Mouse (Mus musculus): ENCODE measurements around the gene Capn1. TPM values are rescaled to one million over a fixed set of nuclear protein-coding genes. Genes with fewer than 3 reads are reported as not detected.
A peak's percentile ranks its signal among the peaks of the same experiment; 100 is the strongest.

Gene Capn1
- polyA plus RNA-seq (2015; fragmentation: Nextera tagmentation; extraction: Ambion mirVana), result 6.8 and 7.2 TPM in 2 replicates

GRCm38 (mm10) chr19:6015511-6016315 is at the start of gene Capn1:
Gene Capn1, minus strand, starts transcription at chr19:6015897.
- Histone ChIP-seq H3K27me3 (ENCODE audit: insufficient read depth, low read length) (no peaks in the 10 kb centered on the region), H3K4me2 (ENCODE audit: low read depth, low read length) (peak within 1 kb of the TSS; percentile 93), H3K36me3 (replicated peaks; ENCODE audit: insufficient read depth, low read length) (peaks cover 12% of the 10 kb centered on the region), H3K27ac (ENCODE audit: low read depth) (peak within 1 kb of the TSS; percentile 87), H3K9ac (replicated peaks) (peak within 1 kb of the TSS; percentile 80), H3K4me1 (ENCODE audit: insufficient read depth) (peaks cover 36% of the 10 kb centered on the region), H3K4me3 (ENCODE audit: low read depth, low read length) (peak within 1 kb of the TSS; percentile 66), H3K9me3 (ENCODE audit: low read length) (no peaks in the 10 kb centered on the region)
- ATAC-seq (peak; percentile 76), DNase-seq (peak; percentile 81)
- WGBS (ENCODE audit: insufficient replicate concordance), result 5% methylated on average over 40 of the region's 40 CpGs
- TF ChIP-seq EP300 (IDR thresholded peaks at IDR 0.05; ENCODE audit: low read depth), result no peak
- peak; percentile 43 for TF ChIP-seq CTCF (IDR thresholded peaks at IDR 0.05; ENCODE audit: low read depth)

- no peak overlapping the region for H3K4me3 ChIP-seq (ENCODE audit: low read depth, low read length)
- H3K4me2 ChIP-seq (ENCODE audit: low read depth, low read length), result peak overlapping the region; percentile 94
- DNase-seq (no peak), ATAC-seq (no peak)
- no peaks in the 10 kb centered on the region for H3K27me3 ChIP-seq (ENCODE audit: insufficient read depth, low read length)
- H3K4me1 ChIP-seq (ENCODE audit: insufficient read depth), result peaks cover 52% of the 10 kb centered on the region
- peak overlapping the region; percentile 98 for H3K27ac ChIP-seq (ENCODE audit: low read depth)
- H3K9me3 ChIP-seq (ENCODE audit: low read length), result no peaks in the 10 kb centered on the region
- WGBS (ENCODE audit: insufficient replicate concordance), result 87% methylated on average over 6 of the region's 6 CpGs
- TF ChIP-seq CTCF (IDR thresholded peaks at IDR 0.05; ENCODE audit: low read depth) (no peak), EP300 (IDR thresholded peaks at IDR 0.05; ENCODE audit: low read depth) (no peak)
- peak overlapping the region; percentile 97; the same call in 1 of the 2 replicates for H3K9ac ChIP-seq (replicated peaks)
- H3K36me3 ChIP-seq (replicated peaks; ENCODE audit: insufficient read depth, low read length), result peaks cover 10% of the 10 kb centered on the region; the same call in 1 of the 2 replicates
Measured at GRCm38 (mm10) chr19:6063081-6063480, 47.4 kb upstream of the Capn1 start.

DNA sequence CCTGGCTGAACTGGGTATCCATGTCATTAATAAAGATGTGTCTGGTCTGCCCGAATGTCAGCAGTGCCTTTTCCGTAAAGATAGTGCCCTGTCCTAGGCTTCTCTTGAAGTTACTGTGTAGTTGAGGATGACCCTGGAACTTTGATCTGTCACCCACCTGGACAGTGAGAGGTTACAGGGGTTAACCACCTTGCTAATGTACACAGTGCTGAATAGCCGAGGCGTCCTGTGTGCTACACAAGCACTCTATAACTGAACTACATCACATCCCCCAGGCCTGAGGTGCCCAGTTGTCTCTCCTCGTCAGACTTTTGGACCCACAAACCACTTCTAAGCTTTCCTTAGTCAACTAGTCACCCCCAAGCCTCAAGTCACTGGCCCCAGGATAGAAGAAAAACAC is 46.7 kb upstream of the Capn1 start:
- Histone ChIP-seq H3K27ac (ENCODE audit: low read depth) (peak overlapping the region; percentile 98), H3K4me2 (ENCODE audit: low read depth, low read length) (peak overlapping the region; percentile 94), H3K4me1 (ENCODE audit: insufficient read depth) (peaks cover 46% of the 10 kb centered on the region), H3K9me3 (ENCODE audit: low read length) (no peaks in the 10 kb centered on the region), H3K9ac (replicated peaks) (peak overlapping the region; percentile 97), H3K36me3 (replicated peaks; ENCODE audit: insufficient read depth, low read length) (peaks cover 10% of the 10 kb centered on the region; the same call in 1 of the 2 replicates), H3K27me3 (ENCODE audit: insufficient read depth, low read length) (no peaks in the 10 kb centered on the region), H3K4me3 (ENCODE audit: low read depth, low read length) (peak overlapping the region; percentile 89)
- 35% methylated on average over 5 of the region's 5 CpGs for WGBS (ENCODE audit: insufficient replicate concordance)
- peak; percentile 7; the same call in 1 of the 2 replicates for ATAC-seq
- DNase-seq, result no peak
- TF ChIP-seq EP300 (IDR thresholded peaks at IDR 0.05; ENCODE audit: low read depth) (no peak), CTCF (IDR thresholded peaks at IDR 0.05; ENCODE audit: low read depth) (no peak)

DNA sequence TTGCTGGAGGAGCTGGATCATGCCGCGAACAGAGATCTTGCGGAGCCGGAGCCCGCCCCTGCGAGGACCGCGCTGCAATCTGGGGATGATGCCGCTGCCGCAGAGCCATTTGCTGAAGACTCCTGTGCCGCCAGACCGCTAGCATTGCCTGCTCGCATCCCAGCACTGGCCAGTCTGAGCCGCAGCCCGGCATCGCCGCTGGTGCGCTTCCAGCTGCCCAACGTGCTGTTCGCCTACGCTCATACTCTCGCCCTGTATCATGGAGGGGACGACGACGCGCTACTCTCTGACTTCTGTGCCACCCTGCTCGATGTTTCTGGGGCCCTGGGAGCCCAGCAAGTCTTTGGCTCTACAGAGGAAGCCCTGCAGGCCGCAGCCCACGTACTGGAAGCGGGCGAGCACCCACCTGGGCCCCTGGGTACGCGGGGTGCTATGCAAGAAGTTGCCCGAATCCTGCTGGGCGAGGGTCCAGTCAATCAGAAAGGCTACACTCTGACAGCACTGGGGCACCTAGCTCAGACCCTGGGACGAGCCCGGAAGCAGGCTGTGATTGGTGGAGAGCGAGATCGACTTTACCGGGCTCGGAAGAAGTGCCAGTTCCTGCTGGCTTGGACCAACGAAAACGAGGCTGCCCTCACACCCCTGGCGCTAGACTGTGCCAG is 46.1 kb upstream of the Capn1 start:
- Histone ChIP-seq H3K4me2 (ENCODE audit: low read depth, low read length) (peak overlapping the region; percentile 94), H3K4me1 (ENCODE audit: insufficient read depth) (peaks cover 42% of the 10 kb centered on the region), H3K9ac (replicated peaks) (peak overlapping the region; percentile 97), H3K27ac (ENCODE audit: low read depth) (peak overlapping the region; percentile 98), H3K9me3 (ENCODE audit: low read length) (no peaks in the 10 kb centered on the region), H3K4me3 (ENCODE audit: low read depth, low read length) (peak overlapping the region; percentile 89), H3K27me3 (ENCODE audit: insufficient read depth, low read length) (no peaks in the 10 kb centered on the region), H3K36me3 (replicated peaks; ENCODE audit: insufficient read depth, low read length) (peaks cover 10% of the 10 kb centered on the region; the same call in 1 of the 2 replicates)
- ATAC-seq, result peak; percentile 40
- under 1% methylated on average over 44 of the region's 44 CpGs for WGBS (ENCODE audit: insufficient replicate concordance)
- TF ChIP-seq EP300 (IDR thresholded peaks at IDR 0.05; ENCODE audit: low read depth) (no peak), CTCF (IDR thresholded peaks at IDR 0.05; ENCODE audit: low read depth) (no peak)
- peak; percentile 77 for DNase-seq

DNA sequence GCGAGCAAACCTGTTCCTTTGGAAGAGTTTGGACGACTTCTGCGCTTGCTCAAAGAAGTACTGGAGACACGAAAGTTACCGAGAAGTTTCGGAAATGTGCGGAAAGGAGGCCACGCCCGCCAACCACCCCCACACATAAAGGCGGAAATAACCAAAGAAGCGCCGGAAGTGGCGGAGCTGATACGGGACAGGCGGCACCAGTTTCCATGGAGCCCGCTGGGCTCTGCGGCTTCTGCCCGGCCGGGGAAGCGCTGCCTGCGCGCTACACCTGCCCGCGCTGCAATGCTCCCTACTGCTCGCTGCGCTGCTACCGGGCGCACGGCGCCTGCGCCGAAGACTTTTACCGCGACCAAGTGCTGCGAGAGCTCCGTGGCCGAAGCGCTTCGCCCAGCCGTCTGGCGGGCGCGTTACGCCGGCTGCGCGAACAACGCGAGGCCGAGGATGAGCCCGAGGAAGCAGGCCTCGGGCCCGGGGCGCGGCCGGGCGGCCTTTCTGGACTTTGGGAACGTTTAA is 45.4 kb upstream of the Capn1 start, which contains the start of gene Znhit2:
TSS of gene Znhit2 (plus strand) at position 172 of the 513 bp plus-strand sequence.
- no peaks in the 10 kb centered on the region for H3K9me3 ChIP-seq (ENCODE audit: low read length)
- H3K36me3 ChIP-seq (replicated peaks; ENCODE audit: insufficient read depth, low read length), result peaks cover 13% of the 10 kb centered on the region; the same call in 1 of the 2 replicates
- WGBS (ENCODE audit: insufficient replicate concordance), result 0% methylated on average over 55 of the region's 58 CpGs
- peak within 1 kb of the TSS; percentile 97 for H3K9ac ChIP-seq (replicated peaks)
- TF ChIP-seq EP300 (IDR thresholded peaks at IDR 0.05; ENCODE audit: low read depth) (no peak), CTCF (IDR thresholded peaks at IDR 0.05; ENCODE audit: low read depth) (peak; percentile 17; the same call in 1 of the 2 replicates)
- H3K4me3 ChIP-seq (ENCODE audit: low read depth, low read length), result peak within 1 kb of the TSS; percentile 89
- DNase-seq, result peak; percentile 94
- H3K27ac ChIP-seq (ENCODE audit: low read depth), result peak within 1 kb of the TSS; percentile 98
- H3K4me1 ChIP-seq (ENCODE audit: insufficient read depth), result peaks cover 43% of the 10 kb centered on the region
- ATAC-seq, result peak; percentile 65
- H3K27me3 ChIP-seq (ENCODE audit: insufficient read depth, low read length), result no peaks in the 10 kb centered on the region
- peak within 1 kb of the TSS; percentile 94 for H3K4me2 ChIP-seq (ENCODE audit: low read depth, low read length)

DNA sequence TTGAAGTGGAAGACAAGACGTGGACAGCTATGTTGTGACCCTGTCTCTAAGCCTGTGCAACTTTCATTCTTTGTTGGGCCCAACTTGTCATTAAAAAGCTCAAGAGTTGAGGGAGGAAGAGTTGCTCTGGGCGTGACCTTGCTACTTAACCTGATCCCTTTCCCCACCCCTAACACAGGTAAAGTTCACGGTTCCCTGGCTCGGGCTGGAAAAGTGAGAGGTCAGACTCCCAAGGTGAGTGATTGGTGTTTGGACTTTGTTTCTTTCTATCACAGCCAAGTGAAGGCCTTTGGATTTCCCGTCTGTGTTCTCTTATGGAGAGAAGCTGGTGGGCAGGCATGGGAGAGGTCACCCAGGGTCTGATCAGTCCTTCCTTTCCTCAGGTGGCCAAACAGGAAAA is 43.3 kb upstream of the Capn1 start:
- ATAC-seq (no peak), DNase-seq (no peak)
- H3K27me3 ChIP-seq (ENCODE audit: insufficient read depth, low read length), result no peaks in the 10 kb centered on the region
- H3K27ac ChIP-seq (ENCODE audit: low read depth), result peak overlapping the region; percentile 75
- peaks cover 32% of the 10 kb centered on the region for H3K36me3 ChIP-seq (replicated peaks; ENCODE audit: insufficient read depth, low read length)
- H3K4me2 ChIP-seq (ENCODE audit: low read depth, low read length), result peak overlapping the region; percentile 66
- peak overlapping the region; percentile 94 for H3K9ac ChIP-seq (replicated peaks)
- 59% methylated on average over 5 of the region's 5 CpGs for WGBS (ENCODE audit: insufficient replicate concordance)
- no peak for TF ChIP-seq EP300 (IDR thresholded peaks at IDR 0.05; ENCODE audit: low read depth)
- no peak for TF ChIP-seq CTCF (IDR thresholded peaks at IDR 0.05; ENCODE audit: low read depth)
- H3K4me1 ChIP-seq (ENCODE audit: insufficient read depth), result peaks cover 42% of the 10 kb centered on the region
- H3K9me3 ChIP-seq (ENCODE audit: low read length), result no peaks in the 10 kb centered on the region
- H3K4me3 ChIP-seq (ENCODE audit: low read depth, low read length), result peak overlapping the region; percentile 78

Data from liver, postnatal 0 days (tissue).